Mouse (Mus musculus) forebrain, embryonic 15.5 days (tissue): Measurements from ENCODE around the gene Gna15. TPM values are rescaled to one million over a fixed set of nuclear protein-coding genes. Genes with fewer than 3 reads are reported as not detected.

Experiments used
- ATAC-seq: fragments of 200-750 bp; cut with Nextera tagmentation; replicated peaks from 2 replicates; pipeline ENCODE4 v1.8.0; 2017; ENCODE audit warnings: mild to moderate bottlenecking, moderate TSS enrichment, moderate library complexity
- H3K27ac ChIP-seq: fragments of 300-500 bp; sonication (generic); replicated peaks from 2 replicates; pipeline ENCODE4 v1.5.1; 2015; ENCODE audit warnings: mild to moderate bottlenecking, inconsistent platforms
- H3K27me3 ChIP-seq: fragments of 300-500 bp; sonication (generic); 2 replicates; pipeline ENCODE4 v1.6.1; 2015; ENCODE audit warnings: inconsistent platforms
- H3K36me3 ChIP-seq: fragments of 300-500 bp; sonication (generic); 2 replicates; pipeline ENCODE4 v1.6.1; 2015; ENCODE audit warnings: mild to moderate bottlenecking, inconsistent platforms
- H3K4me1 ChIP-seq: fragments of 300-500 bp; sonication (generic); 2 replicates; pipeline ENCODE4 v1.6.1; 2015; ENCODE audit warnings: inconsistent platforms
- H3K4me2 ChIP-seq: fragments of 300-500 bp; sonication (generic); replicated peaks from 2 replicates; pipeline ENCODE4 v1.6.1; 2015; ENCODE audit warnings: mild to moderate bottlenecking, inconsistent platforms
- H3K4me3 ChIP-seq: fragments of 300-500 bp; sonication (generic); 2 replicates; pipeline ENCODE4 v1.5.1; 2015; ENCODE audit warnings: mild to moderate bottlenecking, inconsistent platforms
- H3K9ac ChIP-seq: fragments of 300-500 bp; sonication (generic); replicated peaks from 2 replicates; pipeline ENCODE4 v1.6.1; 2015; ENCODE audit warnings: mild to moderate bottlenecking, inconsistent platforms
- H3K9me3 ChIP-seq: fragments of 300-500 bp; sonication (generic); 2 replicates; pipeline ENCODE4 v1.6.1; 2016; ENCODE audit warnings: inconsistent platforms
- WGBS: fragments of 180-500 bp; shearing (Covaris S2); methylation state at CpG from one replicate; pipeline ENCODE4 v1.1.7; 2015; ENCODE audit warnings: mixed read lengths; 5-methylcytosine and 5-hydroxymethylcytosine counted together
- polyA plus RNA-seq: library from polyadenylated mRNA; unstranded; fragments of >200 nt; fragmentation: Nextera tagmentation; extraction: Ambion mirVana; gene quantifications from 2 replicates; pipeline ENCODE4 v1.2.1, GENCODE M21; 2015

Gna15 gene
- polyA plus RNA-seq, 1 experiment from 2014 or later, result 0.84 TPM

DNA sequence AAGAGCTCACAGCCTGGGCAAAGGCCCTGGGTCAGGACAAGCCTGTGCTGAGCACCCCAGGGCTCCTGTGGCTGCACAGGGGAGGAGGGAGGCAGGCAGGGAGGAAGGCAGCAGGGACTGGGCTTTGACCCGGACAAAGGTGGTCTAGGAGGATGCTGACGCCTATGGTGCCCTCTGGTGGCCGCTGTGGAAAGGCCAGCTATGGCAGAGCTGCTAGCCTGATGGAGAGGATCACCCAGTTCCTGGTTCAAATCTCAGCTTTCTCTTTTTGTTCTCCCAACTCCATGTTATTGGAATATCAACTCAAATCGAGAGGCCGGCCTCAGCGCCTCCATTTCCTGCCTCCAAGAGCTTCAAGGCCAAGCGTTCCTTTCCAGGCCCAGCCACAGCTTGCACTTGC lies 26.2 kb upstream of the Gna15 start:
- Histone ChIP-seq H3K4me1 (peaks cover 11% of the 10 kb centered on the region), H3K27me3 (no peaks in the 10 kb centered on the region), H3K9ac (no peak overlapping the region), H3K27ac (no peak overlapping the region), H3K36me3 (no peaks in the 10 kb centered on the region), H3K9me3 (no peaks in the 10 kb centered on the region), H3K4me2 (no peak overlapping the region), H3K4me3 (no peak overlapping the region)
- WGBS, result 9% methylated on average over 7 of the region's 7 CpGs
- ATAC-seq, result no peak

- Histone ChIP-seq H3K4me1 (peaks cover 16% of the 10 kb centered on the region), H3K27ac (no peak overlapping the region), H3K4me2 (no peak overlapping the region), H3K4me3 (no peak overlapping the region), H3K9me3 (no peaks in the 10 kb centered on the region), H3K27me3 (no peaks in the 10 kb centered on the region), H3K9ac (no peak overlapping the region), H3K36me3 (no peaks in the 10 kb centered on the region)
- WGBS, result 71% methylated on average over 5 of the region's 5 CpGs
- no peak for ATAC-seq
Observed at GRCm38 (mm10) chr10:81548944-81549343, 24.9 kb upstream of the Gna15 start.

DNA sequence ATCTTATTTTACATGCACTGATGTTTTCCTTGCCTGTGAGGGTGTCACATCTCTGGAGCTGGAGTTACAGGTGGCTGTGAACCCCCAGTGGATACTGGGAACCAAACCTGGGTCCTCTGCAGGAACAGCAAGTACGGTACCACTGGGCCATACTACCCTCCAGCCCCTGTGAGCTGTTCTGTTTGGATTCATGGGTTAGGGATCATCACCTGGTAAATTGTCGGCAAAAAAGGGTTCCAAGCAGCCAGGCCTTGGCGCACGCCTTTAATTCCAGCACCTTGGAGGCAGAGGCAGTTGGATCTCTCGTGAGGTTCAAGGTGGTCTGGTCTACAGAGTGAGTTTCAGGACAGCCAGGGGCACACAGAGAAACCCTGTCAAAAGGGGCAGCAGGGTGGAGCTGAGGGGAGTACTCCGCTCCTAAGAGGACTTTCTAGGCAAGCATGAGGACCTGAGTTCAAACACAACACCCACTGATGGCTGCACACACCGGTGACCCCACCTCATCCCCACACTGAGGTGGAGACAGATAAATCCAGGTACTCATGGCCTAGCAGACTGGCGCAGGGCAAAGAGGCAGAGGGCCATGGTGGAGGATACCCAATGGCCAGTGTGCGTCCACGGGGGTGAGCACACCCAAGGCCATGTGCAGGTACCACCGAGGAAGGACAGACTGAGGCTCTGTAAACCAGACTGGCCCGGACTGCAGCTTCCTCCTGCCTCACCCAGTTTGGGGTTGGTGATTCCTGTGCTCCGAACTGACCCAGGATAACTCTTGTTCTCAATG lies 23.0 kb upstream of the Gna15 start:
- ATAC-seq, result no peak
- H3K9ac ChIP-seq, result no peak overlapping the region; the same call in 1 of the 2 replicates
- no peaks in the 10 kb centered on the region for H3K36me3 ChIP-seq
- H3K27me3 ChIP-seq, result no peaks in the 10 kb centered on the region
- H3K4me2 ChIP-seq, result no peak overlapping the region
- H3K4me3 ChIP-seq, result no peak overlapping the region
- H3K9me3 ChIP-seq, result no peaks in the 10 kb centered on the region
- peaks cover 34% of the 10 kb centered on the region for H3K4me1 ChIP-seq
- no peak overlapping the region for H3K27ac ChIP-seq
- WGBS, result 90% methylated on average over 13 of the region's 13 CpGs

GRCm38 (mm10) chr10:81546332-81546731 lies 22.3 kb upstream of the Gna15 start:
- 87% methylated on average over 5 of the region's 5 CpGs for WGBS
- ATAC-seq, result no peak
- peaks cover 35% of the 10 kb centered on the region for H3K4me1 ChIP-seq
- H3K27me3 ChIP-seq, result no peaks in the 10 kb centered on the region
- H3K9ac ChIP-seq, result no peak overlapping the region
- H3K9me3 ChIP-seq, result no peaks in the 10 kb centered on the region
- H3K36me3 ChIP-seq, result no peaks in the 10 kb centered on the region
- H3K4me3 ChIP-seq, result no peak overlapping the region
- H3K4me2 ChIP-seq, result no peak overlapping the region
- H3K27ac ChIP-seq, result 0 out of 2 replicates have a peak overlapping the region, but pooled peaks have one; percentile 0

DNA sequence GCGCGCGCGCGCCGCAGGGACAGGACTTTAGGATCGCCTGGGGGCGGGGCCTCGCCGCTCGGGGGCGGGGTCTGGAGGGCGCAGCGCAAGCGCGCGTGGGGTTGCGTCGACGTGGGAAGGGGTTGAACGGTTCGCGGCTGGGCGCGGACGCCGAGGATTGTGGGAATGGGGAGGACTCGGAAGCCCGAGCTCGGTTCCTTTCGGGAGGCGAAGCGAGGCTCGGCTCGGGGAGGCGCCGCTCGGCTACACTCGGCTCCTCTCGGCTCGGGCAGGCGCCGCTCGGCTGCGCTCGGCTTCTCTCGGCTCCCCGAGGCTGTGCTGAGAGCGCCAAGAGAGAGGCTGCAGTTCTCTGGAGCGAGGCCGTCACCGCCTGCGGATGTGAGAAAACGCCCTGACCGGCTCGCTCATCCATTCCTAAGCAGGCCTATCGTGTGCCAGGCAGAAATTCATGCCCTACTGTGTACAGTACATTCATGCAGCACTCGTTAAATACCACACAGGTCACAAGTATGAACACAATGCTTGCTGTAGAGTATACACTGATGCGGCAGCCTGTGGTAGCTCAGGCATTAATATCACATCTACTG lies 21.2 kb upstream of the Gna15 start, which contains the start of gene Gna11:
Gene Gna11 (minus strand): TSS at position 30 of the 587 bp plus-strand sequence.
- Histone ChIP-seq H3K36me3 (no peaks in the 10 kb centered on the region), H3K4me2 (peak within 1 kb of the TSS; percentile 96), H3K27ac (peak within 1 kb of the TSS; percentile 92), H3K4me3 (peak within 1 kb of the TSS; percentile 96), H3K9me3 (no peaks in the 10 kb centered on the region), H3K27me3 (no peaks in the 10 kb centered on the region), H3K9ac (peak within 1 kb of the TSS; percentile 93), H3K4me1 (peaks cover 38% of the 10 kb centered on the region)
- WGBS, result 1% methylated on average over 59 of the region's 59 CpGs
- ATAC-seq, result peak; percentile 98

GRCm38 (mm10) chr10:81544296-81545160 lies 20.5 kb upstream of the Gna15 start:
- H3K9ac ChIP-seq, result peak overlapping the region; percentile 93
- peak overlapping the region; percentile 96 for H3K4me2 ChIP-seq
- no peaks in the 10 kb centered on the region for H3K36me3 ChIP-seq
- peak overlapping the region; percentile 96 for H3K4me3 ChIP-seq
- H3K9me3 ChIP-seq, result no peaks in the 10 kb centered on the region
- H3K4me1 ChIP-seq, result peaks cover 38% of the 10 kb centered on the region
- H3K27me3 ChIP-seq, result no peaks in the 10 kb centered on the region
- ATAC-seq, result peak; percentile 0; the same call in 1 of the 2 replicates
- under 1% methylated on average over 93 of the region's 93 CpGs for WGBS
- H3K27ac ChIP-seq, result peak overlapping the region; percentile 92

GRCm38 (mm10) chr10:81543633-81544032 lies 19.6 kb upstream of the Gna15 start:
- Histone ChIP-seq H3K27me3 (no peaks in the 10 kb centered on the region), H3K27ac (0 out of 2 replicates have a peak overlapping the region, but pooled peaks have one; percentile 92), H3K4me3 (peak overlapping the region; percentile 96), H3K4me2 (peak overlapping the region; percentile 96), H3K4me1 (peaks cover 38% of the 10 kb centered on the region), H3K9ac (peak overlapping the region; percentile 93), H3K9me3 (no peaks in the 10 kb centered on the region), H3K36me3 (no peaks in the 10 kb centered on the region)
- no peak for ATAC-seq
- 56% methylated on average over 1 of the region's 1 CpGs for WGBS

- Histone ChIP-seq H3K9ac (no peak overlapping the region; the same call in 1 of the 2 replicates), H3K4me3 (peak overlapping the region; percentile 96), H3K27ac (no peak overlapping the region), H3K36me3 (no peaks in the 10 kb centered on the region), H3K4me2 (peak overlapping the region; percentile 96), H3K9me3 (no peaks in the 10 kb centered on the region), H3K4me1 (peaks cover 38% of the 10 kb centered on the region), H3K27me3 (no peaks in the 10 kb centered on the region)
- WGBS, result 73% methylated on average over 7 of the region's 7 CpGs
- no peak for ATAC-seq
Observed at GRCm38 (mm10) chr10:81542727-81543460, 18.9 kb upstream of the Gna15 start.

GRCm38 (mm10) chr10:81541803-81542202 lies 17.8 kb upstream of the Gna15 start:
- no peak overlapping the region for H3K9ac ChIP-seq
- peaks cover 38% of the 10 kb centered on the region for H3K4me1 ChIP-seq
- no peaks in the 10 kb centered on the region for H3K9me3 ChIP-seq
- H3K4me2 ChIP-seq, result no peak overlapping the region
- no peaks in the 10 kb centered on the region for H3K27me3 ChIP-seq
- ATAC-seq, result no peak
- no peak overlapping the region for H3K27ac ChIP-seq
- 88% methylated on average over 10 of the region's 10 CpGs for WGBS
- H3K36me3 ChIP-seq, result no peaks in the 10 kb centered on the region
- H3K4me3 ChIP-seq, result no peak overlapping the region

- H3K4me3 ChIP-seq, result no peak overlapping the region
- ATAC-seq, result no peak
- no peaks in the 10 kb centered on the region for H3K9me3 ChIP-seq
- H3K27ac ChIP-seq, result no peak overlapping the region
- H3K36me3 ChIP-seq, result no peaks in the 10 kb centered on the region
- 91% methylated on average over 5 of the region's 5 CpGs for WGBS
- no peaks in the 10 kb centered on the region for H3K27me3 ChIP-seq
- no peak overlapping the region for H3K9ac ChIP-seq
- no peak overlapping the region for H3K4me2 ChIP-seq
- peaks cover 38% of the 10 kb centered on the region for H3K4me1 ChIP-seq
Observed at GRCm38 (mm10) chr10:81541363-81541762, 17.3 kb upstream of the Gna15 start.

DNA sequence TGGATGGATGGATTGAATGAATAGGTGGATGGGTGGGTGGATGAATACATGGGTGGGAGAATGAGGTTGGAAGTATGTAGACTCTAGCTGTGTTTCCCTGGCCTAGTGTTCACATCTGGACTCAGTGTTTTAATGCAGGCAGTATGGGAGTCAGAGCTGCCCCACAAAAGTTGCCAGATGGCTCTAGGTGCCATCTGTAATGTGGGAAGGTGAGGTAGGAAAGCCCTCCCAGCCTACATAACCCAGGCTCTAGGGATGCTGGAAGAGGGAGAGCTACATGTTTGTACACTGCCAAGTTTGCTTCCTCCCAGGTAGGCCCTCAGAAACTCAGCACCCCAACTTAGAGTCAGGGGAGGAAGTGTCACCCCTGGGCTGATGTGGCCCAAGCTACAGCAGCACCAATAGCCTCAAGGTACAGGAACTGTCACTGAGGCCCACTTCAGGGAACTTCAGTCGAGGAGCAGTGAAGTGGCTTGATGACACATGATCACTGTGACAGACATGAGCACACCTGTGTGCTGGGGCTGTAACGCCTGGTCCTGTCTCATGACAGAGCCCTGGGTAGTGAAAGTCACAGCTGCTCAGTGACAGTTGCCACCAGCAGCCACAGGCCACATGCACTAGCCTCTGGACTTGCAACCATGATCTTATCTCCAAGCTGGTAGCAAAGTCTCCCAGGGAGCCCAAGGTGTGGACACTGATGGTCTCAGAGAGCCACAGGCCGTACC lies 14.5 kb upstream of the Gna15 start:
- Histone ChIP-seq H3K36me3 (no peaks in the 10 kb centered on the region), H3K4me2 (no peak overlapping the region), H3K9ac (no peak overlapping the region), H3K27ac (no peak overlapping the region), H3K27me3 (no peaks in the 10 kb centered on the region), H3K4me3 (no peak overlapping the region), H3K4me1 (peaks cover 24% of the 10 kb centered on the region), H3K9me3 (no peaks in the 10 kb centered on the region)
- ATAC-seq, result no peak
- 95% methylated on average over 3 of the region's 3 CpGs for WGBS
